Mouse (Mus musculus): ENCODE results near the gene Det1.

Gene Det1

DNA sequence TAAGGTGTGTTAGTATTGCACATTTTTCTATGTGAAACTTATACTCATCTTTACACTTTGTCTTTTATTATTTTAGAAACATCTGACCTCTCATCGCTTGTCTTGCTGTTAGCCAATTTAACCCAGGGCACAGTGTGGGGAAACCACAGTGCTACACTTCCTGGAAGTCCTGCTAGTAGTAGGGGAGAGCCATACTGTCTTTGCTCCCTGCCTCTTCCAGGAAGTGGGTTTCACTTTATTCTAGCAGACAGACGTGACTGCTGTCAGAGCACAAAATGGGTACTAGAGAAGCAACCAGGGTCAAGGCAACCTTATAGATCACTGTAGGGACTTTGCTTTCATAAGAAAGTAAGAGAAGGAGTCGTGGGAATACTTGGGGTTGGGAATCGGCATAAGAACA is 7.0 kb upstream of the Det1 start:
- no peak for DNase-seq (ENCODE audit: low spot score in 2 of 2)

DNA sequence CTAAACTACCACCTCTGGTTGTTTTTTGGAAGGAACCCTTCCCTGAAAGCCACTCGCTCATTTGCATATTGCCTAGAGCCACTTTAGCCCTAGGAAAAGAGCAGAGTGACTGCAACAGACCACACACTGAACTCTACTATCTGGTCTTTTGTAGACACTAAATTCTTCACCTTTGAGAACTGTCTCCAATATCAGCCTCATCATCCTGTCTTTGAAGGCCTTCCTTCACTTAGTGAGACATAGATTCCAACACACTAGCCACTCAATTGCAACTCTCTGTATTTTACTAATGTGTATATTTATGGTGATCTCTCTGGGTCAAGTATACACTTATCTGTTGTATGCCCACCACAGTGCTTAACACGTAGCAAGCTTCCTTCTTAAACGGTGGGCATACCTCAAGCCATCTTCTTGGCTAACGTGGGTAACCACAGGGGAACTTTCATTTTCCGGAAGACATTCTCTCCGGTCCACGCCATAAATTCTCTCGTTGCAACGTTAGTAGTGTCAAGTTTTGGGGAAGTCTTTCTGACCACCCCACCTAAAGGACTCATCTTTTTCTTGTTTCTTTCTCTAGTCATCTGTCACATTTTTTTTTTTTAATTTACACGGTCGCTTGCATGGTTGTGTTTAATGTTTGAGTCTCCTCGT is 872 bp downstream of the Det1 start:
- DNase-seq (ENCODE audit: low spot score in 2 of 2) = no peak

DNA sequence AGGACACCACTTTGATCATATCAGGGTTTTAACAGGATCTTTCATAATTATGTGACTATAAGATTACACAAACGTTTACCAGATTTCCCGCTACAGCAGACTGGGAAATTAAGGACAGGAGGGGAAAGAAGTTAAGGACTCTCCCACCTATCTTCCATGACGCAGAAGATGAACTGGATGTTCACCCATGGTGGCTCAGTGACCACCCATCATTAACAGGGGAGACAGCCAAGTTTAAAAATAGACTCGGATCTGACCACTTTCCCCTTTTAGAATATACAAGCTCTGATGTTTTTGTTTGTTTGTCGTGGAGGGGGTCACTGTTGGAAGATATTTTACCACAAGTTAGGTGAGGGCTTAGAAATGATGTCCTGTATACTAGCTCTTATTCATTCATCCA is 5.5 kb downstream of the Det1 start:
- DNase-seq (ENCODE audit: low spot score in 2 of 2) = no peak

DNA sequence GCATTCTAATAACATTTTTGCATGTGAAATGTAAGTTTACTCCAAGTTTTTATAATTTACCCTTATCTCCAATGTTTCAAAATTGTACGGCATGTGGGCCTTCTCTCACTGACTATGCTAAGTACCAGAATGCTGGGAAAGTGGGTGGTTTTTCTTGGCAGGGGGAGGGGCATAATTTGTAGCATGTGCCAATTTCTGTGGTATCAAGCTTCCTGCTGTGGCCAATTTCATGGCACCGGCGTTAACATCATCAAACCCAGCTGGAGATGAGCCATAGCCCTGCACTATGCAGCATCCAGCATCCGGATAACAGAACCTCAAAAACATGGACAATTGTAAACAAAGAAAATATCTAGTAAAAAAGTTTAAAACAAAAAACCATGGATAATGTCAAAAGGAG is 9.8 kb downstream of the Det1 start:
- no peak for DNase-seq (ENCODE audit: low spot score in 2 of 2)

DNA sequence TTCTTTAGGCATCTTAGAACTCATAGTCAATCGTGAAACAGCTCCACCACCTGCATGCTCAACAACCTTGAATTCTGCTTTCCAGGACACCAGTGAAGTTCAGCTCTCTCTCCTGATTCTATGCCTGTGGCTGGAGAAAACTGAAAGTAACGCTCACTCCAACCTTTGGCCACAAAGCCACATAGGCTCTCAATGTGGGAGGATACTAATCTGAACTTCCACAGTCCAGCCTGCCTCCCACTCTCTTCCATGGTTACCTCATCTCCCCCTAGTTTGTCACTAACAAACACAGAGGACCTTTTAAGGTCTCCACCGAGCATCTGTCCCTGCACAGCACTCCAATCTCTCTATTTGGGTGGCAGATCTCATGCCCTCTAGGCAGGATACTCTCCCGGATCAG is 11.4 kb downstream of the Det1 start:
- no peak for DNase-seq (ENCODE audit: low spot score in 2 of 2)

DNA sequence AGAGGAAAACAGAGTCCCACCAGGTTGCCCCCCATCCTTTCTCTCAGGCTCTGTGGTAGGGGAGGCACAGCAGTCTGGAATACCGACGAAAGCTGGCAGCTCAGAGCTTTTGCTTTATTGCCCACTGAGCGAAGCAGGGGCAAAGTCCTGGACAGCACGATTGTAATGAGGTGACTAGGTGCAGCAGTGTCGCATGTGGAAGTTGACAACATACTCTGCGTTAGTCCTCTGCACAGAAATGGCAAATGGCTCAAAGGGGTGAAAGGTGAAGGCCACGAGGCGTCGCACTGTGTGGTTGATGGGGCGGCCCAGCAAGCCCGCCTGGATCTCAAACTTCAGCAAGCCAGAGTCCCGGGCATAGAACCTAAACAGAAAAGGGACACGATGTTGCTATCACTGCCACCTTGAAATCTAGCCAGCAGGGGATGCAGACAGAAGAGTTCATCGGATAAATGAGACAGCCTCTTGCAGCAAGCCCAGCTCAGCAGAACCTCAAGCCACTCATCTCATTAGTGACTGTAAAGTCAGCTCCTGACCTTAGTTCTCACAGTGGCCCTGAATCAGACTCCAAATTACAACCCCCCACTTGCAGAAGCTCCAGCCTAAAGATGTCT is 19.2 kb downstream of the Det1 start:
- DNase-seq (ENCODE audit: low spot score in 2 of 2) = no peak

DNA sequence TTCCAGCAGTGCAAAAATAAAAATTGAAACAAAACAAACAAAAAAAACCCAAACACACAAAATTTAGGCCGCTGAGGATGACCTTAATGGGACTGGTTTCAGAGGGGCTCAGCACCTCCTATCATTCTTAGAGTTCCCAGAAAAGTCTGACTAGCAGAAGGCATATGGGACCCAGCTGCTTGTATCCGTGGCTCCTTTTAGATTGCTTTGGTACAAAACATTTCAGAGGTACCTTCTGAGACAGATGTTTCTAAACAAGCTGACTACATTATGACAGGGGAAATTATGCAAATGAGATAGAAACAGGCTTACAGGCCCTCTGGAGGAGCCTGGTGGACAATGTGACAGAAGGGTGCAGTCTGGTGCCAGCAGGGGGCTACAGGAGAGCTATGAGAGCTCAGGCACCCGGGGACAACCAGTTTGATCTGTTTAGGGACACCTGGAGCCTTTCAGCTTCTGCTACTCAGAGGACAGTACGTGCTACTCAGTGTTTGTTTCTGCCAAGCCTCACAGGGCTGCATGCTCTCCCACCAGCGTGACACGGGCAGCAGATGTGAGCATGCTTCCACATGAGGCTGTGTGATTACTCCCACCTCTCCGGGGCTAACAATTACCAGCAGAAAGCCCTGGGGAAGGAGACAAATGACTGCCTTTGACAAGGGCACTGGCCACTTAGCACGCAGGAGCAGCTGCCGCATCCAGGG is 20.2 kb downstream of the Det1 start:
- DNase-seq (ENCODE audit: low spot score in 2 of 2) = no peak

DNA sequence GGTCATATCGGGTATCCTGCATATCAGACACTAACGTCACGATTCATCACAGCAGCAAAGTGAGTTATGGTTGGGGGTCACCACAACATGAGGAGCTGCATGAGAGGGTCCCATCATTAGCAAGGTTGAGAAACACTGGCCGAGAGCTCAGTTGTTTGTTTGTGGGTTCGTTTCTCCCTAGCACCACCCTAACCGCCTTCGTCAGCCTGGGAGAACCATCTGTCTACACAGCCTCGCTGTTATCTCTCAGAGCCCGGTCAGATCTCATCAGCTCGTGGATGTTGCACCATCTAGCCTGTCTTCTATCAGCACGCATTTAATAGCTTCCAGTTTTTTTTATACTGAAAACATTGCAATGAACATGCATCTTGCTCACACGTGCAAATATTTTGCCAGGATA is 28.7 kb downstream of the Det1 start:
- DNase-seq (ENCODE audit: low spot score in 2 of 2) = no peak

DNA sequence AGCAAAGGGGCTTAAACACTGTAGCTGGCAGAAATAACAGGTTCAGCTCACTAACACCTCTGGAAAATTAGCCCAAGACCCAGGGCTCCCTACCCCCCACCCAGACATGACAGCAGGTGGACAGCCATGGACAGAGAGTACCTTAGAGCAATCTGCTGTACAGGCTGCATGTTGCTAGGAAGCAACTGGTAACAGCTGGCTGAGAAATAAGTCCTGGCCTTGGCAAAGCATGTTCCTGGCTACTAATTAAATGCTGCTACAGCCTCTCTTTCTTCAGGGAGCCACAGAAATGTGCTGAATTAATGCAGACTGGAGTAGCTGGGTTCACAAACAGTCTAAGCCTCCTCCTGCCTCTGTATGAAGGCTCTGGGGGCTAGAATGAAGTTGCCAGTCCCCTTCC is 32.3 kb downstream of the Det1 start:
- DNase-seq (ENCODE audit: low spot score in 2 of 2) = no peak

DNA sequence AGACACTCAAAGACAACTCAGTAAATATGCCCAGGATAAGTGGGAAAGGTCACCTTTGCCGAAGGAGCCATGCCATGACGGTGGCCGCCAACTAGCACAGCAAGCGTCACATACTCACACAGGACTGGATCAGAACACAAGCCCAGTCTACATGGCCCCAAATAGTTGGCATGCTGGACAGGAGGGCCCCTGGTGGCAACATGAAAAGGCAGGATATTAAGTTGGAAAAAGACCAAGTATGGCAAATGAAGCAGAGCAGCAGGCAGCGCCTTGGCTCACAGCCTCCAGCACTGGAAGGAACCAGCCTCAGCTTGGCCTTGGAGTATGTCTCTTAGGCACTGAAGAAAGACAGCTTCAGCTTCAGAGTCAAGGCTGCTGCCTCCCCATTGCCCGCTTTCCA is 33.3 kb downstream of the Det1 start:
- DNase-seq (ENCODE audit: low spot score in 2 of 2) = no peak

DNA sequence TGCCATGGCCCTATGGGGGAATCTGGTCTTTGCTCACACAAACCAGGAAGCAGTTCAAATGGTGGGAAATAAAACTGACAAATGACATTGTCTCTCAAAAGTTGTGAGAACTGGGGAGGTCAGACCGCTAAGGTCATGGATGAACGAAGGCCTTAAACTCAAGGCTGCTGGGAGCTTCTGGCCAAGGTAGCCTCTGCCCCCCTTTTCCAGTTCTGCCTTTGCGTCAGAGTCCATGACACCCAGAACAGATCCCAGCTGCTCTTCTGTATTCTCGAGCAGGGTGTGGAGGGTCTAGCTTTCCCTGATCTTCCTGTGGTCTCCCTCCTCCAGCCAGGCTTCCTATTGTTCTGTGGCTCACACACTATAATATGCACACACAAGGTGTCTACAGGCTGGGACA is 39.9 kb downstream of the Det1 start:
- no peak for DNase-seq (ENCODE audit: low spot score in 2 of 2)

DNA sequence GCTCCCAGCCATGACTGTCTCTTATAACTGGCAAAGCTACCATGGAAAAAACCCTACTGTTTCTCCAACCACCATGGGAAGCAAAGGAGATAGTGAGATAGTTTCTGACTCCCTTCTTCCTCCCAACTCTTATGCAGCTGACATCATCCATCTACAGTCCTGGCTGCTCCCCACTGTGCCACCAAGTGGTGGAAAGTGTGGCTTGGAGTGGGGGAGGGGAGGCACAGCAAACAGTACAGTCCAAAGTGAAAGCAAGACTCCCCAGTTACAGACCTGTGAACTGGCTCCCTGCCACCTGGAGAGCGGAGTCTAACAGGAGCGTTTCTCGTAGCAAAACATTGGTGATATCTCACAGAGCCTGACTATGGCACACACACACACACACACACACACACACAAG is 43.2 kb downstream of the Det1 start:
- no peak for DNase-seq (ENCODE audit: low spot score in 2 of 2)

DNA sequence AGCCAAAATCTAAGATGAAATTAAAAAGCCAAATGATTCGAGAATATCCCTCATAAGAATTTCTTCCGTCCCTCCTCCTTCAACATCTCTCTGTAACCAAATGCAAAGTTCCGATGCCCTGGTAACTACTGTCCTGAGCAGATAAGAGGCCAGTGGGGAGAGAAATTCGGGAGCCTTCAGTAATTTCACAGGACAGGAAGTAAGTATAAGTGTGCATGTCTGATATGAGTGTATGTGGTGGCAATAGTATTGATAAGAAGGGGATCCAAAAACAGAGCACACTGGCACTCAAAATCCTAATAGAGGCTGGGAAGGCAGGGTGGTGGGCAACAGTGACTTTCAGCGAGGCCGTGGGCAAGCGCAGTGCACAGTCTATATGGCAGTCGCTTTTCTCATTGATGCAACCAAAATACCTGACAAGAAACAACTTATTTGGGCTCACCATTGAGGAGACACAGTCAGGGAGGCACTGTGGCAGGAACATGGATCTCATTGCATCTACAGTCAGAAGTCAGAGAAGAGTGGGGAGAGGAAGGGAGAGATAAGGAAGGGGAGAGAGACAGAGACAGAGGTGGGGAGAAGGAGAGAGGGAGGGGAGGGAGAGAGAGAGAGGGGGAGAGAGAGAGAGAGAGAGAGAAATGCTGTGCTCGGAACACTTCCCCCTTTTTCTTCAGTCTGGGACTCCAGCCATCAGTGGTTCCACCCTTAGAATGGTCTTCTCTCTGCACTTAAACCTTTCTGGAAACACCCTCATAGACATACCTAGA is 47.1 kb downstream of the Det1 start:
- no peak for DNase-seq (ENCODE audit: low spot score in 2 of 2)

DNA sequence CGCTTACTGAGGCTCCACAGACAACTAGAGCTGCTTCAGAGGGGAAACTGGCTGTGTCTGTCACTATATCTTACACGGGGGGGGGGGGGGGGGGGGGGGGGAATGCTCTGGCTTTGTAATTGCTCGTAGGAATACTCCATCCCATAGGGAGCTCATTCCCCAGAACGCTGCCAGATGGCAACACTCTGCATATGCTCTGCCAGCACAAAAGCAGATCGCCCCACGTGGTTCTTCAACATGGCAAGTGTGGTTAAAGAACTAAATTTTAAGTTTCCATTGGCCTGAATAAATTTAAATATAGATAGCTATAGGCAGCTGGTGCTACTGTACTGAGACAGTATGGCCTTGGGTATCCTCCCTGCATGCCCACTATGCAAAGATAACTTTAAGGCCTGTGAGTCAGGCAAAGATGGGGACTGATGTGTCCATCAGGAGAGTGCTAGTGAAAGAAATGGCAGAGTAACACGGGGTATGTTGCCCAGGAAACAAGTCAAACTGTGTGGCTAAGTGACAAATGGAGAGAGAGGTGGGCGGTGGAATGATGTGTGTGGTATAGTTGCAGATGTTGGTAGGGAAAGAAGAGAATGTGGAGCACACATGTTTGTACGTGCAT is 49.1 kb downstream of the Det1 start:
- DNase-seq (ENCODE audit: low spot score in 2 of 2) = peak; percentile 44 to 66

DNA sequence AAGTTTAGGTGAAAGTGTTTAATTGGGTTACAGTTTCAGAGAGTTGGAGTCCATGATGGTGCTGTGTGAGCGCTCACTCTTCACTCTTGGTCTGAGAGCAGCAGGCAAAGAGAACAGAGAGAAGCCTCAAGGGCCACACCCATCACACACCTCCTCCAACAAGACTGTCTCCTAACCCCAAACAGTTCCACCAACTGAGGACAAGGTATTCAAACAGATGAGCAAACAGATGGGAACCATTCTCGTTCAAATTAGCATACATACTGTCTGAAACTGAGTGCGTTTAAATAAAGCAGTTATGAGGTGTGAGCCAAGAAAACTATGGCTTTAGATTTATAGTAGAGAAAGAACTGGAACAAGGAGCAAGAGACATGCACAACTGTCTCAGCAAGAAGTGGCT is 50.4 kb downstream of the Det1 start:
- no peak for DNase-seq (ENCODE audit: low spot score in 2 of 2)

DNA sequence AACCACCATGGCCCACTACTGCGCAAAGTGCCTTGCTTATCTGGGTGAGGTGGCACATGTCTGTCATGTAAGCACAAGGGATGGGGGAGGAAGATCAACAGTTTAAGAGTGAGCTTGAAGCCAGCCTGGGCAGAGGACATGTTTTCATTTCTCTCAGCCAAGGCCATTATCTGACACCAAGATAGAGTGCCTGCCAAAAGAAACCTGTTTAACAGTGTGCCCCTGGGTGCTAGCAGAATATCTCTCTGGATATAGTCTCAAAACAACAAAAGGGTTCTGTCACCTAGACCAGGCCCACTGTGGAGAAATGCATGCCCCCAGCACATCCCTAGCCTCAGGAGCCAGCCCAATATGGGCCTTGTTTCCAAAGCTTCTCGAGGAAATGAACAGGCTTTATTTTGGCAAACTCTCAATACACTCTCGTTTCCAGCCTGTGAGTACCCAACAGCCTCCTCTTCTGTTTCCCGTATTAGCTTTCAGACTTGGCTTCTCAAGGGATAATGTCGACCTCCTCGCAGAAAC is 52.4 kb downstream of the Det1 start:
- DNase-seq (ENCODE audit: low spot score in 2 of 2) = no peak

DNA sequence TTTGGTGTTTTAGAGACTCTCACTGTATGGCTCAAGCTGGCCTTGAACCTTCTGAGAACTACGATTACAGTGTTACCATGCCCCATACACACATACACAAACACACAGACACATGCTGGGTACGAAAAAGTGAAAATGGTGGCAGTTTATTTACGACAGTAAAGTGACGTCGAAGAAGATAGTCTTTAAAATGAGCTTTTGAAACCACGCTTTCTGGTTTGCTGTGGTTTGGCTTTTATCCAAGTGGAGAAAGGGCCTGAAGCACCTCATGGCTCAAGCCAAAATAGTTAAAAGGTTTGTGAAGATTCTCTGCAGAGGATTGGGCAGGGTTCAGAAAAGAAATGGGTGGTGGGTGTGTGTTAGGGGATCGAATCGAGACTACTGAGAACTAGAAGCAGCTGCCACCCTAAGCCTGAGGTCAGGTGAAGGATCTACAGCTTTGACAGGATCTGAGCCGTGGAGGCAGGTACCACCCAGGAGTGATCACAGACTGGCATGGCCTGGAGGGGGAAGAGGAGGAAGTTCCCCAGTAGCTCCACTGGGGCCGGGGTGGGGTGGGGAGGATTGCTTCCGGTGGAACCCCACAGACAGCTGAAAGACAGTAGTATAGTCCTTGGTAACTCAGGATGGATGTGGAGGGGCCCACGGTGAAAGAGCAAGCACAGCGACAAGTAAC is 53.0 kb downstream of the Det1 start:
- DNase-seq (ENCODE audit: low spot score in 2 of 2) = no peak

DNA sequence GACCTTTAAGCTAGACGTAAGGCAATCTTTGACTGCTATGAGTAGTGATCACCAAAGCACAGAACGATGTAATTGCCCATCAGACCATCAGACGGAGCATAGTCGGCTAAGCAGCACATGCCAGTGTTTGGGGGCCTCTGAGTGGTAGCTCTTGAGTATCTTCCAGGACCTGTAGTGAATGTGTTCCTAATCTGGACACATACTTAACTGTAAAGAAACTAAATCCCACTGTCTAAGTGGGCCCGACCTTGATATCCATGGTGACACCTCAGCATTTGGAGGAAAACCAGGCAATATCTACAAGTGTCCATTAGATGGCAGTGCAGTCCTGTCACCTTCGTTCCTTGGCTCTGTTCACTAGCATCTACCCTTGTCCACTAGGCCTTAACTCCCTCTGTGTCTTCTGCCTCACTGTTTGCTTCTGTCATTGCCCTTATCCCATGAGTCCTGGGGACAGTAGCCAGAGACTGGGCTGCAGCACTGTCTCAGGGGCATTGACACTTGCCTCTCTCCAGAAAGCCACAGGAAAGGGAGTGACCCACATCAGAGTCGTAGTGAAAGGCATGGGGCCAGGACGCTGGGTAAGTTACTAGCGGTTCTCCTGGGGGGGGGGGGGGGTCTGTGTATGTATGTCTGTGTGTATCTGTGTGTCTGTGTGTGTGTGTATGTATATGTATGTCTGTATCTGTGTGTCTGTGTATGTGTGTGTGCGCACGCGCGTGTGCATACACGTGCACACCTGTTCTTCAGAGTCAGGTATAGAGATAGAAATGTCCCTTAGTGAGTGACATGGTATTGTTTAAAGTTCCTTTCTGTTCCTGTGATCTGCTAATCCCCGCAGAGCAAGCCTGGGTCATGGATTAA is 55.5 kb downstream of the Det1 start:
- peak in 1 of 2 experiments; percentile 44 for DNase-seq (ENCODE audit: low spot score in 2 of 2)

DNA sequence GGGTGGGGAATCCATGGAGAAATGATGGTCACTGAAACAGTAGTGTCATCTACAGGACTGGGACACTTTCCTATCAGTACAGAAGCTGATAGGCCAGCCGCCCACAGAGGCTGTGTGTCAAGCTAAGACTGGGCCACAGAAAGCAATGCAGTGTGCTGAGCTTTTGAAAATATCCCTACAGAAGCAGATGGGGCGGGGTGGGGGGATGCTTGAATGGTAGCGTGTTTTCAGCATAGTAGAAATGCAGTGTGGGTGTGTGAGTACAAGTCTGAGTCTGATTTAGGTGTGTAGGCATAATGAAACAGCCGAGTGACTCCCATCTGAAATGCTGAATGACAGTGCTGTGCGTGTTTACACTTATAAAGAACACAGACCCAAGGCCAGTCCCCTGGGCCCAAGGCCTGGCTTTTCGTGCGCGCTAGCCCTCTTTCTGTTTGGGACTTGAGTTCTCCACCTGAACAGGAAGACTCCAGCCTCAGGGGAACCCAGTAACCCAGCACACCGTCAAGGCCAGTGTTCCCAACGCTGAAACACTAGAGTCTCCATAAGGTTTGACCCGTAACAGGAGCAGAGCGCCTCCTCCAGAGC is 59.2 kb downstream of the Det1 start:
- no peak for DNase-seq (ENCODE audit: low spot score in 2 of 2)

DNA sequence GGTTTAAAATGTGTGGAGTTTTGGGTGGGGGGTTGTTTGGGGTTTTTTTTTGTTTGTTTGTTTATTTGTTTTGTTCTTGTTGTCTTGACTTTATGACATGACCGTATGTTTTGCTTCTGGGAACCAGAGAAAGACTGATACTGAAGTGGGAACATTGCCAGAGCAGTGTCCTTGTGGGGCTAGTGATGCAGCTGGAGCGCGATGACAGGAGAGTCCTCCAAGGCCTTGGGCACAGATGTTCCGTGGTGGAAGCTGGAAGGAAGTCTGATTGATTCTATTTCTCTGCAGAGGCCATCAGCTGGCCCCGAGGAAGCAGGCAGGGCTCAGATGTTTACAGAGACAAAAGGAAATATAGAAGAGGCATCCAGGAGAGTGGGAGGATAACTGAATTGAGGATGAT is 61.2 kb downstream of the Det1 start:
- DNase-seq (ENCODE audit: low spot score in 2 of 2) = no peak
